Mouse (Mus musculus): Measurements from ENCODE around the gene 1700029P11Rik. TPM values are rescaled to one million over a fixed set of nuclear protein-coding genes. Genes with fewer than 3 reads are reported as not detected.
A peak's percentile ranks its signal among the peaks of the same experiment; 100 is the strongest.

Gene 1700029P11Rik
- not detected for total RNA-seq (2022)

DNA sequence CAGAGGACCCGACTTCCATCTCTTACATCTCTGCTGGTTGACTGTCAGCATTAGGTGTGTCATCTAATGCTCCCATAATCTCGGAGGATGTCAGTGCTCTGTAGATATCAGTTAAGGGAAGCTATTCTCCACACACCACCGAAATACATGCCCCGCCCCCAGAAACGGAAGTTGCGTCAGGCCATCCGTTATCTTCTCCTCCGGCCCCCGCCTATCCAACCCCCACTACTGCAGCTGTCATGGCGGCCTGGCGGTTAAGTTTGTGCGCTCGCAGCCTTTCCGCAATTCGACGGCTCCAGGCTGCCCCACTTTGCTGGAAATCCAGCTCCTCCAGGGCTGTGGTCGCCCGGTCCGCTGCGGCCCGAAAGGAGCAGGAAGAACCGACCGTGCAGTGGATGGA is at the start of gene 1700029P11Rik:
TSS of gene 1700029P11Rik (plus strand) at position 220 of the 400 bp plus-strand sequence.
- no peak for DNase-seq (ENCODE audit: low spot score in 2 of 2)

GRCm38 (mm10) chr15:81932951-81933470 is 47.3 kb upstream of the 1700029P11Rik start:
- DNase-seq (ENCODE audit: low spot score in 2 of 2) = peak; percentile 65 to 69

DNA sequence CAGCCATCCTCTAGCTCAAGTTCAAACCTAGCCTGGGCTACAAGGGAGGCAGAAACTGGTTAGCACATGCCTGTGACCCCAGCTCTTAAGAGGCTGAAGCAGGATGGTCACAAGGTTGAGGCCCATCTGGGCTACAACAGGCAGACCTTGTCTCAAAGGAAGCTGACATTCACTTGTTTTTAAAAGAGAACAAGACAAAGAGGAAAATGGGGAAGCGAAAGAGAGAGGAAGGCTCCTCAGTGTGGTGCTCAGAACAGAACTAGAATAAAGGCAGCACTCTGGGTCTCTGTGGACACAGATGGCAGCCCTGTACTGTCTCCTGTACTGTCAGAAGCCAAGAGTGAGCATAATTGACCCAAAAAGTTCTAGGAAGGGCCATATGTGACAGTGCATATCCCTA is 46.4 kb upstream of the 1700029P11Rik start:
- DNase-seq (ENCODE audit: low spot score in 2 of 2) = no peak

- DNase-seq (ENCODE audit: low spot score in 2 of 2) = no peak
These were observed 44.3 kb upstream of the 1700029P11Rik start for GRCm38 (mm10) chr15:81935869-81936637.

DNA sequence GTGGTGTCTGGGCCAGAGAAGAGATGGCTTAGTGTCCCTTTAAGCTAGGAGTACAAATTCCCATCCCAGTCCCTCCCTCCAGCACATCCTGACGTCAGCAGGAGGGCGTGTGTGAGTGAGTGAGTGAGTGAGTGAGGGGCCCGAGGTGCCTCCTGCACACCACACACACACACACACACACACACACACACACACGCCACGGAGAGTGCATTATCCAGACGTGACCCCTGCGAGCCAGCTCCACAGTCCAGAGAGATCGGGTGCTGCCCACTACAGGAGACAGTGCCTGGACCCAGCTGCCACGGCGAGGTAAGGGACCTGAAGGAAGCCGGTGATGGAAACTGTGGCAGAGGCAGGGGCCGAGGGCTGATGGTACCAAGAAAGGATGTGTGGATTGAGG is 43.7 kb upstream of the 1700029P11Rik start, which contains the start of gene Csdc2:
TSS of gene Csdc2 (plus strand) at position 81 of the 400 bp plus-strand sequence.
- peak in 1 of 2 experiments; percentile 48 for DNase-seq (ENCODE audit: low spot score in 2 of 2)

- peak; percentile 56 to 58 for DNase-seq (ENCODE audit: low spot score in 2 of 2)
These were observed 43.0 kb upstream of the 1700029P11Rik start for GRCm38 (mm10) chr15:81937098-81937972.

- no peak for DNase-seq (ENCODE audit: low spot score in 2 of 2)
These were observed 42.1 kb upstream of the 1700029P11Rik start for GRCm38 (mm10) chr15:81938246-81938645.

DNA sequence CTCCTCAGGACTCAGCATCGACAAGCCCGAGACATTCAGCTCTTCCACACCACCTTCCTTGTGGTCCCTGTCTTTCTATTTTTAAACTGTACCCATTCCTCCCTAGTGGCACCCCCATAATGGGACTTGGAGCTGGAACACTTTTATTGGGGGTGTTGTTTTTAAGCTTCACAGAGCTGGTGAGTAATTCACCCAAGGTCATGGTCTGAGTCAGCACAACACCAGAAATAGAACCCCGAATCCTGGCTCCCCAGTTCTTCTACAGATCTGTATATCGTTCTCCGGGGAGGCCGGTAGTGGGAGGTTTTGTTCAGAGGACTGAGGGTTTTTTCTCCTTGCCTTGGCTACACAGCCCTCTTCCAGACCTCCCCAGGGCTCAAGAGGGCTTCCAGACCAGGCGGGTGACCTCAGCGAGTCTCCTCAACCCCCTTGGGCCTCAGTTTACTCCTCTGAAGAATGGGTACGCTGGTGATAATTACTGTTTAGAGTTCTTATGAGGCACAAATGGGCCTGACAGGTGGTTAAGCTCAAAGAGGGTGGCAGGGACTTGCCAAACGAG is 41.1 kb upstream of the 1700029P11Rik start:
- no peak for DNase-seq (ENCODE audit: low spot score in 2 of 2)

DNA sequence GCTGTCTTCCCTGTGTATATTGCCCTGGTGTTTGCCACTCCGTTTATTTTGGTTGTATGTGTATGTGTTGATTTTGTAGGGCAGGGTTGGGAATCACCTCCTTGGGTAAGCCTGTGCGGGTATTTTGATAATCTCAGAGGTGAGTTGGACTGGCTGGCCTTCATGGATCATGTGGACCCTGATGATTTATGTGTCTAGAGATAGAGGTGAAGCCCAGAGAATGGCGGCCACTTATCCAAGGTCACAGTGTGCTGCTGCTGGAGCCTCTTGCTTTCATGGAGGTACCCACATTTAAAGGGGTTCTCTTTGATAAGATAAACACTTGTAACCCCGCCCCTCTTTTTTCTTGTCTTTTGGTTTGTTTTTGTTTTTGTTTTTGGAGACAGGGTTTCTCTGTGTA is 40.6 kb upstream of the 1700029P11Rik start:
- DNase-seq (ENCODE audit: low spot score in 2 of 2) = no peak

DNA sequence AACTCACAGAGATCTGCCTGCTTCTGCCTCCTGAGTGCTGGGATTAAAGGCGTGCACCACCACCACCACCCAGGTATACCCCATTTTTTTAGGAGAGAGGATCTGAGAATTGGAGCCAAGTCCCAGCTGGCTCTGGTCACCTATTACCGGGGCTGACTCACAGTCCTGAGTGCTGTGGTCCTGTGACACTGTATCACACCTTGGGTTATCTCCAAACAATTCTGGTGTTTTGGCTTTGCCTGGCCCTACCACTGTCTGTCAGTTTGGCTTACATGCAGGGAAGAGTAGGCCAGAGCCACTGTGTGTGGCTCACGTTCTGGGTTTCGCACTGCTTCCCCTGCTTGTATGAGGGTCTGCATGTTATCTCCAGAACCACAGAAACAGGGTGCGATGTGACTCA is 40.1 kb upstream of the 1700029P11Rik start:
- DNase-seq (ENCODE audit: low spot score in 2 of 2) = no peak

DNA sequence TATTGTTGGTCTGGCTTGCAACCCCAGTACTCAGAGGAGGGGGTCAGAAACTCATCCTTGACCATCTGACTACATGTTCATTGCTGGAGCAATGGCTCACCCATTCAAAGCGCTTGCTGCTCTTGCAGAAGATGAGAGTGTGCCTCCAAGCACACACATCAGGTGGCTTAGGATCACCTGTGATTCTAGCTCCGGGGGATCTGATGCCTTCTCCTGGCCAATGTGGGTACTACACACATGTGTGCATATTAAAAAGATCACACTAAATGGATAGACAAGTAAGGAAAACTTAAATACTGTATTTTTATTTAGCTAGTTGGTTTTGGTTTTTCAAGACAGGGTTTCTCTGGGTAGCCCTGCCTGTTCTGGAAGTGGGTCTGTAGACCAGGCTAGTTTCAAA is 39.3 kb upstream of the 1700029P11Rik start:
- no peak for DNase-seq (ENCODE audit: low spot score in 2 of 2)

- DNase-seq (ENCODE audit: low spot score in 2 of 2) = no peak
These were observed 37.1 kb upstream of the 1700029P11Rik start for GRCm38 (mm10) chr15:81943176-81943749.

DNA sequence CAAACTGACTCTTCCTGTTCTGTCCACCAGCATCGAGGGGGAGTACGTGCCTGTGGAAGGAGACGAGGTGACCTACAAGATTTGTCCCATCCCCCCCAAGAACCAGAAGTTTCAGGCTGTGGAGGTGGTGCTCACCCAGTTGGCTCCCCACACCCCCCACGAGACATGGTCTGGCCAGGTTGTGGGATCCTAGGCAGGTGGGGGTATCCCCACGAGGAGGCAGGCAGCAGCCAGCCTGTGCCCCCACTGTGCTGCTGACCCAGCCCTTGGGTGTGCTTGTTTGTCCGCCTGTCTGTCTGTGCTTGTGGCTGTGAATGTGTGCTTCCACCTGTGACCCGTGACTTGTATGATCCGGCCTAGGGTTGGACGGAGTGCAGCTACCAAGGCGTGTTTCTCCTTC is 31.3 kb upstream of the 1700029P11Rik start:
- no peak for DNase-seq (ENCODE audit: low spot score in 2 of 2)

DNA sequence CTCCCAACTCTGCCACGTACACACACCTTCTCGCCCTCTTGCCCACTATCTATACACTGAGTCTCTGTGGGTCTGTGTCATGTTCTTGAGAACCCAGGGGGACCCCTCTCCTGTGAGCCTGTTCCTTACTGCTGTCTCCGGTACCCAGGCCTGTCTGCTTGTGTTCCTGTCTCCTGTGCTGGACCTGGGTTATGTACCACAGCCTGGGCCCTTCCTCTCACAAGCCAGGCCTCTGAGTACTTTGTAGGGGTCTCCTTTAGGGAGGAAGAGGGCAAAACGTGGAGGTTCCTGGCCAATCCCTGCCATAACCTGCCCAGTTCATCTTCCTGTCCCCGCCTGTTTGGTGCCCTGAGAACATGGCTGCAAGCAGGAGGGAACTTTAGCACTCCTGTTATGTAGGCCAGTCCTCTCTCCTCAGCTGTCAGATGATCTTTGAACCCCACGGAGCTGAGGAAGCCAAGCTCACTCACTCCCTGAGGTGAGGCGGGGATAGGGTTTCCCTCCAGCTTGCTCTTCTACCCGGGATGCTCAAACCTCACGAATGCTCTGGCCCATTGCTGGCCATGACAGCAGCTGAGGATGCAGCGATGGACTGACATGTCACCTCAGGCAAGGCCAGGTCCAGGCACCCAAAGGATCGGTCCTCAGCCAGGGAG is 30.7 kb upstream of the 1700029P11Rik start:
- DNase-seq (ENCODE audit: low spot score in 2 of 2) = no peak

- DNase-seq (ENCODE audit: low spot score in 2 of 2) = no peak
These were observed 29.6 kb upstream of the 1700029P11Rik start for GRCm38 (mm10) chr15:81950716-81951115.

GRCm38 (mm10) chr15:81951159-81951558 is 29.2 kb upstream of the 1700029P11Rik start:
- DNase-seq (ENCODE audit: low spot score in 2 of 2) = no peak

GRCm38 (mm10) chr15:81952310-81952709 is 28.0 kb upstream of the 1700029P11Rik start:
- no peak for DNase-seq (ENCODE audit: low spot score in 2 of 2)

DNA sequence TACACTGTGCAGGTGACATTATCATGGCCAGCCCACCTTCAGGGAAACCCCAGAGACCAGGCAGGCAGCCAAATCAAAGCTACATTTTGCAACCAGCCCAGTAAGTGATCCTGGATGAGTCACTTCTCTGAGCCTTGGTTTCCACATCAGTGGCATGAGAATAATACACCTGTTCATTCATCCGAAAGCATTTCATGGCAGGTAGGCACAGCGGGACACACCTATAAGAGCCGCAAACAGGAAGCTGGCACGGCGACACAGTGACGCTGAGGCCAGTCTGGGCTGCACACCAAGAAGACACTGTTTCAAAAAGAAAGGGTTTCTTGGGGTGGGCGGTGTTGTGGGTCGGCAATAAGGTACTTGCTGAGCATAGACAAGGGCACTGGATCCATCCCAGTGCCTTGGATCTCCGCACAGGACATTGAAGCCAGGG is 26.2 kb upstream of the 1700029P11Rik start:
- DNase-seq (ENCODE audit: low spot score in 2 of 2) = no peak

DNA sequence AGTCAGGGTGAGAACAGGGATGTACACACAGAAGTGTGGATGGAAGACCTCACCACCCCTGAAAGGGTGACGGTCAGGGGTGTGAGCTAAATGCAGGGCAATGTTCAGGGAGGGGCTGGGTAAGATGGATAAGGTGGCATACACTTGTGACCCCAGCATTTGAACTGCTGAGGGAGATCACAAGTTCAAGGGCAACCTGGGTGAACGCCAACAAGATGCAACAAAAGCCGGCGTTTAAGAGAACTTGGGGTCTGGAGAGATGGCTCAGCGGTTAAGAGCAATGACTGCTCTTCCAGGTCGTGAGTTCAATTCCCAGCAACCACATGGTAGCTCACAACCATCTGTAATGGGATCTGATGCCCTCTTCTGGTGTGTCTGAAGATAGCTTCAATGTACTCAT is 25.6 kb upstream of the 1700029P11Rik start:
- no peak for DNase-seq (ENCODE audit: low spot score in 2 of 2)

- no peak for DNase-seq (ENCODE audit: low spot score in 2 of 2)
These were observed 24.9 kb upstream of the 1700029P11Rik start for GRCm38 (mm10) chr15:81955414-81955813.

- DNase-seq (ENCODE audit: low spot score in 2 of 2) = peak in 1 of 2 experiments; percentile 56
These were observed 23.9 kb upstream of the 1700029P11Rik start for GRCm38 (mm10) chr15:81956457-81956856.
